Mouse (Mus musculus) forebrain, embryonic 11.5 days (tissue): ENCODE measurements around the gene Pfkl. TPM values are rescaled to one million over a fixed set of nuclear protein-coding genes. Genes with fewer than 3 reads are reported as not detected.
"Not testable (repeated sequence)": the region's sequence is repeated elsewhere in the genome, so short reads cannot be mapped to it uniquely, and the experiment has no call there.

Source experiments
- ATAC-seq: fragments of 200-750 bp; cut with Nextera tagmentation; replicated peaks from 2 replicates; pipeline ENCODE4 v1.8.0; 2017; ENCODE audit warnings: moderate TSS enrichment; ENCODE audit not compliant: low FRiP score
- DNase-seq: peaks from one replicate; pipeline ENCODE4 v3.0.0-alpha.2; 2017; ENCODE audit warnings: low spot score
- H3K27ac ChIP-seq: fragments of 300-500 bp; sonication (generic); 2 replicates; pipeline ENCODE4 v1.5.1; 2014; ENCODE audit warnings: low read depth, low read length
- H3K27me3 ChIP-seq: fragments of 300-500 bp; sonication (generic); 2 replicates; pipeline ENCODE4 v1.6.1; 2014; ENCODE audit warnings: mild to moderate bottlenecking, low read length, mixed read lengths; ENCODE audit not compliant: control insufficient read depth, insufficient read depth
- H3K36me3 ChIP-seq: fragments of 300-500 bp; sonication (generic); 2 replicates; pipeline ENCODE4 v1.6.1; 2014; ENCODE audit warnings: mild to moderate bottlenecking, low read length, moderate library complexity, mixed read lengths; ENCODE audit not compliant: control insufficient read depth, insufficient read depth
- H3K4me1 ChIP-seq: fragments of 300-500 bp; sonication (generic); replicated peaks from 2 replicates; pipeline ENCODE4 v1.6.1; 2014; ENCODE audit warnings: low read length, mixed read lengths; ENCODE audit not compliant: control insufficient read depth, insufficient read depth
- H3K4me2 ChIP-seq: fragments of 300-500 bp; sonication (generic); 2 replicates; pipeline ENCODE4 v1.6.1; 2014; ENCODE audit warnings: low read depth, mild to moderate bottlenecking, low read length, moderate library complexity, mixed read lengths; ENCODE audit not compliant: severe bottlenecking
- H3K4me3 ChIP-seq: fragments of 300-500 bp; sonication (generic); 2 replicates; pipeline ENCODE4 v1.5.1; 2014; ENCODE audit warnings: low read depth, low read length
- H3K9ac ChIP-seq: fragments of 300-500 bp; sonication (generic); 2 replicates; pipeline ENCODE4 v1.6.1; 2014; ENCODE audit warnings: low read length
- H3K9me3 ChIP-seq: fragments of 300-500 bp; sonication (generic); 2 replicates; pipeline ENCODE4 v1.6.1; 2016; ENCODE audit warnings: low read length, mixed read lengths; ENCODE audit not compliant: control insufficient read depth
- WGBS: fragments of 180-500 bp; shearing (Covaris S2); extraction: QIAGEN DNeasy Blood & Tissue Kit; methylation state at CpG from one replicate; pipeline ENCODE4 v1.1.7; 2014; 5-methylcytosine and 5-hydroxymethylcytosine counted together
- polyA plus RNA-seq: library from polyadenylated mRNA; unstranded; fragments of >200 nt; fragmentation: Nextera tagmentation; extraction: Ambion mirVana; gene quantifications from 2 replicates; pipeline ENCODE4 v1.2.1, GENCODE M21; 2014

Pfkl gene
- polyA plus RNA-seq, 1 experiment from 2014 or later: 171 TPM

GRCm38 (mm10) chr10:78019291-78019690, 9.4 kb upstream of the Pfkl start:
- ATAC-seq: no peak
- Histone ChIP-seq H3K4me3 (no peak overlapping the region), H3K27me3 (no peaks in the 10 kb centered on the region)

GRCm38 (mm10) chr10:78018797-78019203, 8.9 kb upstream of the Pfkl start:
- no peaks in the 10 kb centered on the region for H3K9me3 ChIP-seq
- H3K27me3 ChIP-seq: no peaks in the 10 kb centered on the region
- H3K4me3 ChIP-seq: peak overlapping the region; percentile 19; the same call in 1 of the 2 replicates
- peak overlapping the region; percentile 43; the same call in 1 of the 2 replicates for H3K4me2 ChIP-seq
- ATAC-seq (peak; percentile 76), DNase-seq (peak; percentile 91)
- H3K27ac ChIP-seq: no peak overlapping the region
- no peaks in the 10 kb centered on the region for H3K36me3 ChIP-seq
- no peaks in the 10 kb centered on the region for H3K4me1 ChIP-seq
- H3K9ac ChIP-seq: peak overlapping the region; percentile 39; the same call in 1 of the 2 replicates
- WGBS: 24% methylated on average over 19 of the region's 19 CpGs

More at GRCm38 (mm10) chr10:78019291-78019690, 9.4 kb upstream of the Pfkl start:
- no peak for DNase-seq
- H3K9me3 ChIP-seq: no peaks in the 10 kb centered on the region
- no peaks in the 10 kb centered on the region for H3K4me1 ChIP-seq
- H3K36me3 ChIP-seq: no peaks in the 10 kb centered on the region
- 82% methylated on average over 4 of the region's 4 CpGs for WGBS
- H3K4me2 ChIP-seq: no peak overlapping the region
- no peak overlapping the region for H3K27ac ChIP-seq
- no peak overlapping the region for H3K9ac ChIP-seq

- Histone ChIP-seq H3K27me3 (no peaks in the 10 kb centered on the region), H3K4me1 (no peaks in the 10 kb centered on the region), H3K4me2 (no peak overlapping the region), H3K27ac (no peak overlapping the region), H3K9ac (no peak overlapping the region), H3K9me3 (no peaks in the 10 kb centered on the region), H3K4me3 (no peak overlapping the region), H3K36me3 (no peaks in the 10 kb centered on the region)
- WGBS: 53% methylated on average over 5 of the region's 5 CpGs
- DNase-seq: no peak
- ATAC-seq: no peak
Measured at GRCm38 (mm10) chr10:78016366-78016765, 6.5 kb upstream of the Pfkl start.

- no peak overlapping the region for H3K27ac ChIP-seq
- 81% methylated on average over 1 of the region's 1 CpGs for WGBS
- ATAC-seq: no peak
- no peak overlapping the region for H3K4me2 ChIP-seq
- H3K4me1 ChIP-seq: no peaks in the 10 kb centered on the region
- no peaks in the 10 kb centered on the region for H3K9me3 ChIP-seq
- no peaks in the 10 kb centered on the region; the same call in 1 of the 2 replicates for H3K27me3 ChIP-seq
- no peak overlapping the region for H3K4me3 ChIP-seq
- no peak for DNase-seq
- H3K36me3 ChIP-seq: no peaks in the 10 kb centered on the region
- no peak overlapping the region for H3K9ac ChIP-seq
Measured at GRCm38 (mm10) chr10:78015489-78015888, 5.6 kb upstream of the Pfkl start.

GRCm38 (mm10) chr10:78012661-78013495, 3.0 kb upstream of the Pfkl start:
- Histone ChIP-seq H3K27me3 (no peaks in the 10 kb centered on the region; the same call in 1 of the 2 replicates), H3K9ac (no peak overlapping the region), H3K4me1 (peaks cover 9% of the 10 kb centered on the region; the same call in 1 of the 2 replicates), H3K36me3 (no peaks in the 10 kb centered on the region), H3K9me3 (no peaks in the 10 kb centered on the region), H3K4me3 (no peak overlapping the region), H3K27ac (no peak overlapping the region), H3K4me2 (no peak overlapping the region)
- no peak for DNase-seq
- WGBS: 93% methylated on average over 18 of the region's 18 CpGs
- no peak for ATAC-seq

- not testable (repeated sequence) for H3K9me3 ChIP-seq, ATAC-seq, H3K36me3 ChIP-seq, H3K27me3 ChIP-seq, H3K4me3 ChIP-seq, H3K9ac ChIP-seq, H3K27ac ChIP-seq, H3K4me2 ChIP-seq, DNase-seq
- 94% methylated on average over 5 of the region's 5 CpGs for WGBS
- peaks cover 19% of the 10 kb centered on the region; the same call in 1 of the 2 replicates for H3K4me1 ChIP-seq
Measured at GRCm38 (mm10) chr10:78011116-78011515, 1.2 kb upstream of the Pfkl start.

- H3K27me3 ChIP-seq: no peaks in the 10 kb centered on the region; the same call in 1 of the 2 replicates
- H3K9ac ChIP-seq: no peak overlapping the region; the same call in 1 of the 2 replicates
- H3K4me1 ChIP-seq: peaks cover 19% of the 10 kb centered on the region; the same call in 1 of the 2 replicates
- WGBS: 21% methylated on average over 10 of the region's 10 CpGs
- H3K4me3 ChIP-seq: peak overlapping the region; percentile 3; the same call in 1 of the 2 replicates
- peak overlapping the region; percentile 42 for H3K4me2 ChIP-seq
- DNase-seq (no peak), ATAC-seq (no peak)
- H3K27ac ChIP-seq: no peak overlapping the region
- no peaks in the 10 kb centered on the region for H3K9me3 ChIP-seq
- H3K36me3 ChIP-seq: no peaks in the 10 kb centered on the region
Measured at GRCm38 (mm10) chr10:78010335-78010734, 452 bp upstream of the Pfkl start.

GRCm38 (mm10) chr10:78009184-78009944, 519 bp downstream of the Pfkl start:
- H3K36me3 ChIP-seq: no peaks in the 10 kb centered on the region
- DNase-seq (peak; percentile 99), ATAC-seq (peak; percentile 96)
- H3K4me2 ChIP-seq: peak overlapping the region; percentile 85
- peak overlapping the region; percentile 72 for H3K4me3 ChIP-seq
- H3K27ac ChIP-seq: peak overlapping the region; percentile 97
- peak overlapping the region; percentile 89 for H3K9ac ChIP-seq
- H3K27me3 ChIP-seq: no peaks in the 10 kb centered on the region; the same call in 1 of the 2 replicates
- peaks cover 19% of the 10 kb centered on the region; the same call in 1 of the 2 replicates for H3K4me1 ChIP-seq
- no peaks in the 10 kb centered on the region for H3K9me3 ChIP-seq
- WGBS: 1% methylated on average over 54 of the region's 59 CpGs
